7 mouse cellular contexts compared by ENCODE assay signal in the genomic region with DNA sequence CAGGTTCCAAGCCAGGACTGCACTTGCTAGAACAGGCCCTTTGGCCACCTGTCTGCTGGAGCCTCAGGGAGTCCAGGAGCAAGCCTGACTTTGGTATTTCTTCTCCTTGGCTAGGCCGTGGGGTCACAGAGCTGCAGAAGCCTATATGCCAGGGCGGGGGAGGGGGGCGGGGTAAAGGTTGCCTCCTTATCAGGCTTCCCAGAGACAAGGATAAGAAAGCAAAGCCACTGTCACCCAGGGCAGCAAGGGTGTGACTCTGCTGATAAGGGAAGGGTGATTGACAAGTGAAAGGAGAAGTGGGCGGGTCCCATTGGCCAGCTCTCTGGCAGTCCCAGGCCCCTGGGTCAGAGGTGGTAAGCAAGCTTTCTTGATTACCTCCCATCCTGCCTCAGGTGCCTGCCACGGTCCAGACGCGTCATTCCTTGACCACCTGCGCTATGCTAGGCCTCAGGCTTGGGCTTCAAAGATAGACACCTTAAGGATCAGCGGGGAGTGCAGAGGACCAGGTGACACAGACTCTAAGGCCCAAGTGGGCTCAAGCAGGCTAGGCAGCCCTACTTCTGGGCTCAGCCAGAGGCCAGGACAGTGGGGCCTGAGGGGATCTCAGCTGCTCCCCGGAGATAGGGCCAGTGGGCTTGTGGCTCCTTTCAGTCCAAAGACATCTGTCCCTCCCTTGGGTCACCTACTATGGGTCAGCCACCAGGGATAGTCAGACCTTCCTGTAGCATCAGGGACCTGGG.
A peak's percentile ranks its signal among the peaks of the same experiment; 100 is the strongest.
DNase-seq lines count a peak whose midpoint lies in the region; ATAC-seq and TF ChIP-seq lines count a peak whose summit lies in the region.

No protein-coding gene starts in this region.

- peak overlapping the region; percentile 65; the same call in 1 of the 2 replicates for H3K4me3 ChIP-seq in G1E (ENCODE audit: low read depth, low read length)
- no peak overlapping the region for H3K4me3 ChIP-seq in limb, embryonic 10.5 days
- H3K4me3 ChIP-seq in kidney, embryonic 14.5 days (ENCODE audit: low read length) = no peak overlapping the region

- H3K36me3 ChIP-seq in G1E (replicated peaks) = no peaks in the 10 kb centered on the region
- no peaks in the 10 kb centered on the region for H3K36me3 ChIP-seq in limb, embryonic 10.5 days
- H3K36me3 ChIP-seq in kidney, embryonic 14.5 days (ENCODE audit: control insufficient read depth, insufficient read depth, low read length) = no peaks in the 10 kb centered on the region

- peaks cover 85% of the 10 kb centered on the region for H3K4me1 ChIP-seq in G1E (ENCODE audit: insufficient read depth, low read depth, low read length)
- peaks cover 86% of the 10 kb centered on the region for H3K4me1 ChIP-seq in limb, embryonic 10.5 days
- H3K4me1 ChIP-seq in kidney, embryonic 14.5 days (ENCODE audit: control insufficient read depth, insufficient read depth, low read length) = peaks cover 13% of the 10 kb centered on the region; the same call in 1 of the 2 replicates

- peak overlapping the region; percentile 46 for H3K27ac ChIP-seq in limb, embryonic 10.5 days
- no peak overlapping the region for H3K27ac ChIP-seq in kidney, embryonic 14.5 days (ENCODE audit: low read depth, low read length)

- peaks cover 42% of the 10 kb centered on the region for H3K27me3 ChIP-seq in G1E (ENCODE audit: insufficient read depth, low read length)
- H3K27me3 ChIP-seq in limb, embryonic 10.5 days (ENCODE audit: low read depth, poor library complexity, severe bottlenecking) = peaks cover 25% of the 10 kb centered on the region
- no peaks in the 10 kb centered on the region for H3K27me3 ChIP-seq in kidney, embryonic 14.5 days (ENCODE audit: control insufficient read depth, insufficient read depth, low read length)

- DNase-seq in 416B (ENCODE audit: low read depth) = peak; percentile 99
- peak; percentile 88 for DNase-seq in G1E (ENCODE audit: low spot score)
- DNase-seq in limb, embryonic 10.5 days (ENCODE audit: low spot score) = no peak
- no peak for DNase-seq in adrenal gland, adult 18-20 months (ENCODE audit: low spot score in 2 of 2)
- no peak for DNase-seq in urinary bladder, postnatal 4 days (ENCODE audit: low spot score in 2 of 2)

- ATAC-seq in G1E (ENCODE audit: extremely low read depth, insufficient number of reproducible peaks, low FRiP score, poor library complexity, severe bottlenecking) = peak; percentile 92
- ATAC-seq in megakaryocyte-erythroid progenitor cell, adult 5-6 weeks (replicated peaks; ENCODE audit: low FRiP score, low TSS enrichment, poor library complexity, severe bottlenecking) = peak; percentile 80
- no peak for ATAC-seq in kidney, embryonic 14.5 days (ENCODE audit: low FRiP score, low TSS enrichment)

- no peaks in the 10 kb centered on the region; the same call in 1 of the 2 replicates for H3K9me3 ChIP-seq in G1E (replicated peaks)
- no peaks in the 10 kb centered on the region for H3K9me3 ChIP-seq in limb, embryonic 10.5 days (replicated peaks)
- H3K9me3 ChIP-seq in kidney, embryonic 14.5 days (ENCODE audit: control insufficient read depth, low read length) = no peaks in the 10 kb centered on the region

- H3K4me2 ChIP-seq in kidney, embryonic 14.5 days (replicated peaks; ENCODE audit: low read depth, low read length) = no peak overlapping the region

- no peak overlapping the region for H3K9ac ChIP-seq in kidney, embryonic 14.5 days (ENCODE audit: low read depth, low read length)

- no peak for TF ChIP-seq CTCF in G1E (IDR thresholded peaks at IDR 0.05; ENCODE audit: low read depth, low read length)

- WGBS in limb, embryonic 10.5 days = 58% methylated on average over 10 of the region's 10 CpGs
- WGBS in kidney, embryonic 14.5 days = 73% methylated on average over 10 of the region's 10 CpGs

Comparison
In these comparisons a context has a peak if more than half of its experiments do, and no peak if none do; other contexts are left out.
1. DNase-seq: peak in 416B (single experiment) and G1E (single experiment); none in limb, embryonic 10.5 days (single experiment), adrenal gland, adult 18-20 months (0 of 2) and urinary bladder, postnatal 4 days (0 of 2).